Mouse (Mus musculus) spleen, adult 2 months (tissue): ENCODE results near the gene Ryr3. TPM values are rescaled to one million over a fixed set of nuclear protein-coding genes. Genes with fewer than 3 reads are reported as not detected.

Experiments
- DNase-seq, 2 experiments: peaks; one replicate each; pipeline versions ENCODE4 v3.0.0 to v3.0.0-alpha.2; 2012 to 2021; ENCODE audit warnings: low spot score in 2 of 2, low read depth in 1 of 2
- H3K27ac ChIP-seq: fragments of 200-500 bp; 2 replicates; pipeline ENCODE4 v1.5.1; 2012; ENCODE audit warnings: low read length, inconsistent platforms; ENCODE audit not compliant: insufficient read depth
- H3K27me3 ChIP-seq: fragments of 200-500 bp; 2 replicates; pipeline ENCODE4 v1.6.1; 2012; ENCODE audit warnings: mild to moderate bottlenecking, moderate library complexity, low read length, inconsistent platforms; ENCODE audit not compliant: control insufficient read depth, insufficient read depth
- H3K36me3 ChIP-seq: fragments of 200-500 bp; 2 replicates; pipeline ENCODE4 v1.6.1; 2012; ENCODE audit warnings: mild to moderate bottlenecking, low read length, inconsistent platforms; ENCODE audit not compliant: control insufficient read depth, insufficient read depth
- H3K4me1 ChIP-seq: fragments of 200-500 bp; 2 replicates; pipeline ENCODE4 v1.6.1; 2011; ENCODE audit warnings: inconsistent platforms; ENCODE audit not compliant: control insufficient read depth, insufficient read depth, insufficient read length
- H3K4me3 ChIP-seq: fragments of 200-500 bp; 2 replicates; pipeline ENCODE4 v1.5.1; 2011; ENCODE audit warnings: mild to moderate bottlenecking, inconsistent platforms; ENCODE audit not compliant: insufficient read depth, insufficient read length; ENCODE audit errors: extremely low read depth
- CTCF ChIP-seq: fragments of 200-500 bp; IDR thresholded peaks from 2 replicates; pipeline ENCODE4 v1.5.1; 2011; ENCODE audit warnings: mild to moderate bottlenecking, inconsistent platforms; ENCODE audit not compliant: insufficient read depth, insufficient read length, insufficient replicate concordance; ENCODE audit errors: extremely low read depth
- POLR2A ChIP-seq: fragments of 200-500 bp; IDR thresholded peaks from 2 replicates; pipeline ENCODE4 v1.6.1; 2011; ENCODE audit warnings: low read depth, low read length, inconsistent platforms
- WGBS: fragments of 180-500 bp; shearing (Covaris S2); methylation state at CpG from one replicate; pipeline ENCODE4 v1.1.7; 2018; 5-methylcytosine and 5-hydroxymethylcytosine counted together
- polyA plus RNA-seq: library from polyadenylated mRNA; depleted of rRNA; stranded (reverse); fragments of >200 nt; gene quantifications from 2 replicates; pipeline ENCODE4 v1.2.3, GENCODE M21; 2012

Ryr3 gene
- polyA plus RNA-seq, 1 experiment: 1.1 TPM

GRCm38 (mm10) chr2:113168096-113168495 is 48.8 kb downstream of the Ryr3 start:
- H3K4me1 ChIP-seq: no peaks in the 10 kb centered on the region
- TF ChIP-seq CTCF: no peak
- TF ChIP-seq POLR2A: no peak
- no peak overlapping the region for H3K27ac ChIP-seq
- H3K4me3 ChIP-seq: no peak overlapping the region
- H3K27me3 ChIP-seq: no peaks in the 10 kb centered on the region
- no peak for DNase-seq
- 89% methylated on average over 4 of the region's 4 CpGs for WGBS
- no peaks in the 10 kb centered on the region for H3K36me3 ChIP-seq

- TF ChIP-seq CTCF (no peak), POLR2A (no peak)
- DNase-seq: no peak
- 86% methylated on average over 5 of the region's 5 CpGs for WGBS
- Histone ChIP-seq H3K27me3 (no peaks in the 10 kb centered on the region), H3K27ac (no peak overlapping the region), H3K4me1 (no peaks in the 10 kb centered on the region), H3K36me3 (no peaks in the 10 kb centered on the region), H3K4me3 (no peak overlapping the region)
Measured at GRCm38 (mm10) chr2:113161494-113161893, 55.4 kb downstream of the Ryr3 start.

- 77% methylated on average over 3 of the region's 3 CpGs for WGBS
- no peak for TF ChIP-seq CTCF
- TF ChIP-seq POLR2A: no peak
Measured at GRCm38 (mm10) chr2:113137766-113138165, 79.1 kb downstream of the Ryr3 start.

GRCm38 (mm10) chr2:113123476-113123875 is 93.4 kb downstream of the Ryr3 start:
- H3K36me3 ChIP-seq: no peaks in the 10 kb centered on the region
- no peak overlapping the region for H3K27ac ChIP-seq
- no peak for DNase-seq
- H3K4me3 ChIP-seq: no peak overlapping the region
- no peaks in the 10 kb centered on the region for H3K4me1 ChIP-seq
- 51% methylated on average over 1 of the region's 1 CpGs for WGBS
- no peaks in the 10 kb centered on the region for H3K27me3 ChIP-seq
- no peak for TF ChIP-seq POLR2A
- no peak for TF ChIP-seq CTCF

More at GRCm38 (mm10) chr2:113137766-113138165, 79.1 kb downstream of the Ryr3 start:
- Histone ChIP-seq H3K27me3 (no peaks in the 10 kb centered on the region), H3K4me1 (no peaks in the 10 kb centered on the region), H3K36me3 (no peaks in the 10 kb centered on the region), H3K4me3 (no peak overlapping the region), H3K27ac (no peak overlapping the region)
- no peak for DNase-seq

GRCm38 (mm10) chr2:113119080-113119479 is 97.8 kb downstream of the Ryr3 start:
- WGBS: 60% methylated on average over 1 of the region's 1 CpGs
- H3K4me1 ChIP-seq: no peaks in the 10 kb centered on the region
- no peak overlapping the region for H3K4me3 ChIP-seq
- no peaks in the 10 kb centered on the region for H3K27me3 ChIP-seq
- no peak for DNase-seq
- no peak for TF ChIP-seq CTCF
- TF ChIP-seq POLR2A: no peak
- no peaks in the 10 kb centered on the region for H3K36me3 ChIP-seq
- no peak overlapping the region for H3K27ac ChIP-seq

- 93% methylated on average over 2 of the region's 2 CpGs for WGBS
- Histone ChIP-seq H3K36me3 (no peaks in the 10 kb centered on the region), H3K4me1 (no peaks in the 10 kb centered on the region), H3K4me3 (no peak overlapping the region), H3K27me3 (no peaks in the 10 kb centered on the region), H3K27ac (no peak overlapping the region)
- TF ChIP-seq POLR2A (no peak), CTCF (no peak)
- DNase-seq: no peak
Measured at GRCm38 (mm10) chr2:113116788-113117187, 100.1 kb downstream of the Ryr3 start.

- WGBS: 91% methylated on average over 4 of the region's 4 CpGs
- no peak for TF ChIP-seq POLR2A
- TF ChIP-seq CTCF: no peak
- DNase-seq: no peak
- Histone ChIP-seq H3K36me3 (no peaks in the 10 kb centered on the region), H3K27ac (no peak overlapping the region), H3K4me1 (no peaks in the 10 kb centered on the region), H3K27me3 (no peaks in the 10 kb centered on the region), H3K4me3 (no peak overlapping the region)
Measured at GRCm38 (mm10) chr2:113115897-113116283, 101.0 kb downstream of the Ryr3 start.

- 66% methylated on average over 4 of the region's 4 CpGs for WGBS
- H3K4me3 ChIP-seq: no peak overlapping the region
- no peaks in the 10 kb centered on the region for H3K36me3 ChIP-seq
- no peaks in the 10 kb centered on the region for H3K27me3 ChIP-seq
- no peak overlapping the region for H3K27ac ChIP-seq
- no peaks in the 10 kb centered on the region for H3K4me1 ChIP-seq
- TF ChIP-seq CTCF (no peak), POLR2A (no peak)
- no peak for DNase-seq
Measured at GRCm38 (mm10) chr2:113115248-113115896, 101.5 kb downstream of the Ryr3 start.
